Mouse (Mus musculus) cerebellum, postnatal 36 days (tissue): ENCODE results near the gene Olfr1471.
"Not testable (repeated sequence)": the region's sequence is repeated elsewhere in the genome, so short reads cannot be mapped to it uniquely, and the experiment has no call there.

Experiments
- DNase-seq, 2 experiments: peaks; one replicate each; pipeline ENCODE4 v3.0.0; 2021 to 2022; ENCODE audit warnings: mixed read lengths in 2 of 2

The Olfr1471 gene

GRCm38 (mm10) chr19:13443109-13443508 is at the start of gene Olfr1471:
Gene Olfr1471, plus strand, starts transcription at chr19:13443409.
- not testable (repeated sequence) for DNase-seq

- no peak for DNase-seq
These were observed 35.7 kb upstream of the Olfr1471 start, which contains the start of gene Olfr1469 for GRCm38 (mm10) chr19:13407549-13407948. Gene Olfr1469, plus strand, starts transcription at chr19:13407849.

GRCm38 (mm10) chr19:13455986-13456385 is 12.8 kb downstream of the Olfr1471 start, which contains the start of gene Olfr1472:
Gene Olfr1472, minus strand, starts transcription at chr19:13456086.
- no peak for DNase-seq

DNA sequence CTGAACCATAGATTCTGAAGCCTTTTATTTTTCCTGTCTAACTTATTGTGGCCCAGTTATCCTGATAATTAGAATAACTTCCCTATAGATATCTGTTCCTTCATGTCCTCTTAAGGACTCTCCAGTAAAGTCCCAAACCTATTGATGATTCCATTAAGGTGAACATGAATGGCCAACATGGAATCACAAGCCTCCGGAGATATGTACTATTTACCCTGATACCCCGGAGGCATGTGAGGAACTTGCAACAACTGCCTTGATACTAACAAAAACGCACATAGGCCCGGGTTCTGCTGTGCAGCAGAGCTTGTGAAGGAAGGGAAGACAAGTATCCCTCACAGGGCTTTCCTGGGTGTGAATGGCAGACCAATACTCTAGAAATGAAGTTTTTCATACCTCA is 26.1 kb downstream of the Olfr1471 start, which contains the start of gene Olfr1474:
Olfr1474 (plus strand) TSS at position 301 of the 400 bp plus-strand sequence.
- DNase-seq, result not testable (repeated sequence)

- DNase-seq, result no peak
These were observed 36.9 kb downstream of the Olfr1471 start, which contains the start of gene Olfr1475 for GRCm38 (mm10) chr19:13480096-13480495. Gene Olfr1475, minus strand, starts transcription at chr19:13480196.

GRCm38 (mm10) chr19:13500246-13500645 is 57.0 kb downstream of the Olfr1471 start, which contains the start of gene Olfr1477:
Gene Olfr1477, plus strand, starts transcription at chr19:13500546.
- no peak for DNase-seq
